Mouse (Mus musculus) myocyte (in vitro differentiated cells): Measurements from ENCODE around the gene Cldn10.

Experiments
- CEBPB ChIP-seq: IDR thresholded peaks from 2 replicates; pipeline ENCODE4 v1.6.1; 2011; ENCODE audit warnings: mild to moderate bottlenecking, moderate library complexity; ENCODE audit not compliant: poor library complexity, insufficient read depth, severe bottlenecking
- E2F4 ChIP-seq: IDR thresholded peaks from one replicate; pipeline ENCODE4 v1.6.1; 2011; ENCODE audit warnings: mild to moderate bottlenecking, control low read depth, moderate library complexity; ENCODE audit not compliant: insufficient read depth
- MAX ChIP-seq: IDR thresholded peaks from one replicate; pipeline ENCODE4 v1.6.1; 2011; ENCODE audit warnings: low read depth, mild to moderate bottlenecking, control low read depth
- MYOD1 ChIP-seq, 3 experiments: IDR thresholded peaks; one replicate each; pipeline ENCODE4 v1.6.1; 2011; ENCODE audit warnings: control low read depth in 2 of 3, low read depth in 2 of 3, mild to moderate bottlenecking in 2 of 3, moderate library complexity in 1 of 3; ENCODE audit not compliant: insufficient read length in 2 of 3, control insufficient read depth in 1 of 3
- MYOG ChIP-seq, 3 experiments: IDR thresholded peaks; one replicate each; pipeline ENCODE4 v1.6.1; 2011; ENCODE audit warnings: control low read depth in 2 of 3, low read depth in 2 of 3, mild to moderate bottlenecking in 2 of 3; ENCODE audit not compliant: insufficient read length in 2 of 3, control insufficient read depth in 1 of 3, insufficient read depth in 1 of 3
- POLR2A ChIP-seq: IDR thresholded peaks from one replicate; pipeline ENCODE4 v1.6.1; 2011; ENCODE audit warnings: low read depth, mild to moderate bottlenecking, control low read depth, moderate library complexity; ENCODE audit not compliant: insufficient read length
- POLR2AphosphoS2 ChIP-seq: IDR thresholded peaks from one replicate; pipeline ENCODE4 v1.6.1; 2011; ENCODE audit warnings: low read depth, control low read depth; ENCODE audit not compliant: insufficient read length
- SRF ChIP-seq: IDR thresholded peaks from one replicate; pipeline ENCODE4 v1.6.1; 2011; ENCODE audit warnings: low read depth; ENCODE audit not compliant: control insufficient read depth, insufficient read length
- TCF3 ChIP-seq: IDR thresholded peaks from one replicate; pipeline ENCODE4 v1.6.1; 2011; ENCODE audit warnings: low read depth, control low read depth; ENCODE audit not compliant: insufficient read length
- USF1 ChIP-seq: IDR thresholded peaks from one replicate; pipeline ENCODE4 v1.6.1; 2011; ENCODE audit warnings: low read depth, mild to moderate bottlenecking, control low read depth, moderate library complexity

DNA sequence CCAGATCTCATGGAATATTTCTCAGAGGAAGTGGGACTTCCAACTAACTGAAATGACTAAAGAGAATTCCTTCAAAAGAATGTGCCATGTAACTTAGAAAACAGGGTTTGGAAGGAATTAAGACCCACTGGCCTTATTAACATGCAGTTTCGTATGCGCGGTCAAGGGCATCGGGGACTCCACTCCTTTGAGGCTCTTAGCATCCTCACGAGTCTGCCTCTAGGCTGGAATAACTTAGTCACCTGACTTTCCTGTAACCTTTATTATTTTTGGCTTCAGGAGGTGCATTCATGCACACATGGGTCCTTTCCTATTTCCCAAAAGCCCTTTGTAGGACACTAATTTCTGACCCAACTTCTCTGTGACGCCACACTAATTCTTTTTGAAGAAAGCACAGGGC, 45.5 kb downstream of the Cldn10 start:
- TF ChIP-seq MYOG (IDR thresholded peaks at IDR 0.05; ENCODE audit: control insufficient read depth in 1 of 3, insufficient read depth in 1 of 3, insufficient read length in 2 of 3, low read depth in 2 of 3) (no peak), POLR2A (no peak), USF1 (no peak), MAX (no peak), CEBPB (no peak), E2F4 (no peak), SRF (no peak), MYOD1 (IDR thresholded peaks at IDR 0.05; ENCODE audit: control insufficient read depth in 1 of 3, insufficient read length in 2 of 3, low read depth in 2 of 3) (no peak), POLR2AphosphoS2 (no peak), TCF3 (no peak)
